27 mouse cellular contexts compared by ENCODE assay signal in the genomic region with DNA sequence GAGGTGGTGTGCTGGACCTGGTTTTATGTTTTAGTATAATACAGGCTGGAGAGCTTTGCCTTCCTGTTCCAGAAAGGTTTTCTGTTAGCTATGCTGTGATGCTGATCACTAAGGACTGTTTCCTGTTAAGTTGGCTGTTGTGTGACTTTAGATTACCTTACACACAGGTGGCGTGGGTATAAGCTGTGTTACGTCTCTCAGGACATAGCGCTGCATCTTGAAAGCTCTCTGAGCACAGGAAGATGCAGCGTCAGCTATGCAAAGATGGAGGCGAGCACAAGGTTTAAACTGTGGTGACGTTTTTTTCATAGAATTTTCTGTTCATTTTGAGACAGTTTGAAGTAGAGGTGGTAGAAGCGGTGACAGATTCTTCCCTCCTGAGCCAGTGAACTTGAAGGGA.
DNase-seq lines count a peak whose midpoint lies in the region; ATAC-seq lines count a peak whose summit lies in the region.
"Had no signal": no experiment of that assay in that cellular context is flagged by ENCODE, and none has a peak within 500 bp of the region (broad histone marks: within the 10 kb centered on the region; RNA-seq: fewer than 3 reads in every experiment).

No protein-coding gene starts in this region.

- no peak for ATAC-seq in hindbrain, embryonic 15.5 days (ENCODE audit: low FRiP score, low read depth)
- no peak for ATAC-seq in hindbrain, embryonic 16.5 days
- ATAC-seq in midbrain, embryonic 15.5 days (replicated peaks): no peak
- ATAC-seq: activated CD4-positive, CD25-positive, alpha-beta regulatory T cell, adult 4 months; forebrain, embryonic 16.5 days; hindbrain, postnatal 0 days; intestine, embryonic 15.5 days had no signal

- no peaks in the 10 kb centered on the region for H3K9me3 ChIP-seq in hindbrain, embryonic 15.5 days
- no peaks in the 10 kb centered on the region for H3K9me3 ChIP-seq in hindbrain, embryonic 16.5 days (ENCODE audit: control insufficient read depth, low read length)
- H3K9me3 ChIP-seq in midbrain, embryonic 15.5 days: no peaks in the 10 kb centered on the region
- no peaks in the 10 kb centered on the region for H3K9me3 ChIP-seq in midbrain, embryonic 10.5 days (replicated peaks)
- H3K9me3 ChIP-seq: intestine, embryonic 15.5 days had no signal

- H3K27me3 ChIP-seq in hindbrain, embryonic 15.5 days: no peaks in the 10 kb centered on the region
- H3K27me3 ChIP-seq in hindbrain, embryonic 16.5 days (replicated peaks; ENCODE audit: control insufficient read depth, insufficient read depth, low read length): no peaks in the 10 kb centered on the region
- no peaks in the 10 kb centered on the region for H3K27me3 ChIP-seq in midbrain, embryonic 15.5 days (replicated peaks)
- H3K27me3 ChIP-seq in midbrain, embryonic 10.5 days (ENCODE audit: low read depth, poor library complexity, severe bottlenecking): no peaks in the 10 kb centered on the region
- H3K27me3 ChIP-seq: intestine, embryonic 15.5 days had no signal

- no peak overlapping the region for H3K4me3 ChIP-seq in hindbrain, embryonic 15.5 days
- no peak overlapping the region for H3K4me3 ChIP-seq in hindbrain, embryonic 16.5 days (ENCODE audit: low read length)
- H3K4me3 ChIP-seq in midbrain, embryonic 15.5 days: no peak overlapping the region
- no peak overlapping the region for H3K4me3 ChIP-seq in midbrain, embryonic 10.5 days
- H3K4me3 ChIP-seq: erythroblast, embryonic 14.5 days; gastrocnemius, adult 2 months; intestine, embryonic 15.5 days had no signal

- no peaks in the 10 kb centered on the region for H3K36me3 ChIP-seq in hindbrain, embryonic 15.5 days
- no peaks in the 10 kb centered on the region for H3K36me3 ChIP-seq in hindbrain, embryonic 16.5 days (ENCODE audit: control insufficient read depth, insufficient read depth, low read length)
- no peaks in the 10 kb centered on the region for H3K36me3 ChIP-seq in midbrain, embryonic 15.5 days (replicated peaks)
- no peaks in the 10 kb centered on the region for H3K36me3 ChIP-seq in midbrain, embryonic 10.5 days
- H3K36me3 ChIP-seq: intestine, embryonic 15.5 days had no signal

- DNase-seq in midbrain, embryonic 10.5 days (ENCODE audit: low spot score): no peak
- peak; percentile 50 for DNase-seq in T-cell, adult 2 months (ENCODE audit: low spot score)
- peak; percentile 55 for DNase-seq in naive thymus-derived CD4-positive, alpha-beta T cell, adult 2 months (ENCODE audit: low read depth)
- DNase-seq: adrenal gland, adult 2 months; adrenal gland, postnatal 36 days; B cell, adult 2 months; cerebellum, adult 2 months; cerebellum, postnatal 14 days; gastrocnemius, adult 2 months; gastrocnemius, postnatal 36 days; heart, postnatal 36 days; kidney, adult 2 months; kidney, postnatal 36 days; layer of hippocampus, postnatal 36 days; liver; lung, adult 2 months; lung, postnatal 10 days had no signal

- no peak overlapping the region for H3K9ac ChIP-seq in hindbrain, embryonic 15.5 days
- no peak overlapping the region for H3K9ac ChIP-seq in hindbrain, embryonic 16.5 days (ENCODE audit: low read depth, low read length)
- no peak overlapping the region for H3K9ac ChIP-seq in midbrain, embryonic 15.5 days
- H3K9ac ChIP-seq: intestine, embryonic 15.5 days; liver, embryonic 14.5 days had no signal

- peaks cover 54% of the 10 kb centered on the region for H3K4me1 ChIP-seq in hindbrain, embryonic 15.5 days (replicated peaks)
- peaks cover 9% of the 10 kb centered on the region for H3K4me1 ChIP-seq in hindbrain, embryonic 16.5 days (ENCODE audit: control insufficient read depth, insufficient read depth, low read depth, low read length)
- peaks cover 33% of the 10 kb centered on the region for H3K4me1 ChIP-seq in midbrain, embryonic 15.5 days
- H3K4me1 ChIP-seq in midbrain, embryonic 10.5 days: peaks cover 37% of the 10 kb centered on the region

- H3K27ac ChIP-seq in hindbrain, embryonic 15.5 days (replicated peaks): peak overlapping the region; percentile 25; the same call in 1 of the 2 replicates
- no peak overlapping the region for H3K27ac ChIP-seq in hindbrain, embryonic 16.5 days (ENCODE audit: low read depth, low read length)
- peak overlapping the region; percentile 5; the same call in 1 of the 2 replicates for H3K27ac ChIP-seq in midbrain, embryonic 15.5 days
- no peak overlapping the region for H3K27ac ChIP-seq in midbrain, embryonic 10.5 days (replicated peaks)
- H3K27ac ChIP-seq: gastrocnemius, adult 2 months; hindbrain, postnatal 0 days; intestine, embryonic 15.5 days; liver, embryonic 14.5 days; macrophage had no signal

- no peak overlapping the region for H3K4me2 ChIP-seq in hindbrain, embryonic 15.5 days
- no peak overlapping the region for H3K4me2 ChIP-seq in hindbrain, embryonic 16.5 days (ENCODE audit: low read length)
- no peak overlapping the region for H3K4me2 ChIP-seq in midbrain, embryonic 15.5 days
- H3K4me2 ChIP-seq: intestine, embryonic 15.5 days had no signal

- WGBS in hindbrain, embryonic 15.5 days: 80% methylated on average over 7 of the region's 7 CpGs
- WGBS in hindbrain, embryonic 16.5 days: 78% methylated on average over 7 of the region's 7 CpGs
- 74% methylated on average over 7 of the region's 7 CpGs for WGBS in midbrain, embryonic 15.5 days
- 88% methylated on average over 7 of the region's 7 CpGs for WGBS in midbrain, embryonic 10.5 days

Comparison
In these comparisons a context has a peak if more than half of its experiments do, and no peak if none do; other contexts are left out.
1. H3K27ac ChIP-seq: peak in hindbrain, embryonic 15.5 days (single experiment) and midbrain, embryonic 15.5 days (single experiment); none in hindbrain, embryonic 16.5 days (single experiment) and midbrain, embryonic 10.5 days (single experiment).